Mouse (Mus musculus) heart, postnatal 0 days (tissue): ENCODE measurements around the gene Syne2. TPM values are rescaled to one million over a fixed set of nuclear protein-coding genes. Genes with fewer than 3 reads are reported as not detected.

Source experiments
- ATAC-seq: fragments of 200-750 bp; cut with Nextera tagmentation; 2 replicates; pipeline ENCODE4 v1.8.0; 2017; ENCODE audit warnings: low read depth, moderate number of reproducible peaks, moderate library complexity; ENCODE audit not compliant: insufficient read depth
- DNase-seq: peaks from one replicate; pipeline ENCODE4 v3.0.0-alpha.2; 2016; ENCODE audit warnings: low spot score
- H3K27ac ChIP-seq: fragments of 300-500 bp; sonication (generic); 2 replicates; pipeline ENCODE4 v1.5.1; 2014; ENCODE audit warnings: low read depth, mild to moderate bottlenecking
- H3K27me3 ChIP-seq: fragments of 300-500 bp; sonication (generic); 2 replicates; pipeline ENCODE4 v1.6.1; 2014; ENCODE audit warnings: low read length, mixed read lengths; ENCODE audit not compliant: control insufficient read depth, insufficient read depth
- H3K36me3 ChIP-seq: fragments of 300-500 bp; sonication (generic); replicated peaks from 2 replicates; pipeline ENCODE4 v1.6.1; 2014; ENCODE audit warnings: low read length, mixed read lengths; ENCODE audit not compliant: control insufficient read depth, insufficient read depth
- H3K4me1 ChIP-seq: fragments of 300-500 bp; sonication (generic); 2 replicates; pipeline ENCODE4 v1.6.1; 2014; ENCODE audit warnings: antibody characterized with exemption; ENCODE audit not compliant: control insufficient read depth, insufficient read depth
- H3K4me2 ChIP-seq: fragments of 300-500 bp; sonication (generic); 2 replicates; pipeline ENCODE4 v1.6.1; 2014; ENCODE audit warnings: low read depth, mild to moderate bottlenecking, low read length, moderate library complexity
- H3K4me3 ChIP-seq: fragments of 300-500 bp; sonication (generic); 2 replicates; pipeline ENCODE4 v1.5.1; 2014; ENCODE audit warnings: low read depth, low read length
- H3K9ac ChIP-seq: fragments of 300-500 bp; sonication (generic); replicated peaks from 2 replicates; pipeline ENCODE4 v1.6.1; 2014; ENCODE audit warnings: low read depth, low read length, mixed read lengths
- H3K9me3 ChIP-seq: fragments of 300-500 bp; sonication (generic); replicated peaks from 2 replicates; pipeline ENCODE4 v1.6.1; 2016; ENCODE audit warnings: low read length; ENCODE audit not compliant: control insufficient read depth
- CTCF ChIP-seq: IDR thresholded peaks from 2 replicates; pipeline ENCODE4 v1.5.1; 2016; ENCODE audit warnings: antibody characterized with exemption, control low read depth, low read depth
- EP300 ChIP-seq: IDR thresholded peaks from 2 replicates; pipeline ENCODE4 v1.6.1; 2016; ENCODE audit warnings: antibody characterized with exemption, low read depth
- WGBS: fragments of 180-500 bp; shearing (Covaris S2); extraction: QIAGEN DNeasy Blood & Tissue Kit; methylation state at CpG from one replicate; pipeline ENCODE4 v1.1.7; 2014; 5-methylcytosine and 5-hydroxymethylcytosine counted together
- polyA plus RNA-seq: library from polyadenylated mRNA; unstranded; fragments of >200 nt; fragmentation: Nextera tagmentation; extraction: Ambion mirVana; gene quantifications from 2 replicates; pipeline ENCODE4 v1.2.1, GENCODE M21; 2015
- total RNA-seq: library from RNA; depleted of rRNA; stranded (reverse); fragments of >200 nt; gene quantifications from 2 replicates; pipeline ENCODE4 v1.2.3, GENCODE M21; 2014; ENCODE audit warnings: low replicate concordance

The Syne2 gene
- total and polyA plus RNA-seq, 2 experiments from 2014 or later = 22.9 to 34.7 TPM

DNA sequence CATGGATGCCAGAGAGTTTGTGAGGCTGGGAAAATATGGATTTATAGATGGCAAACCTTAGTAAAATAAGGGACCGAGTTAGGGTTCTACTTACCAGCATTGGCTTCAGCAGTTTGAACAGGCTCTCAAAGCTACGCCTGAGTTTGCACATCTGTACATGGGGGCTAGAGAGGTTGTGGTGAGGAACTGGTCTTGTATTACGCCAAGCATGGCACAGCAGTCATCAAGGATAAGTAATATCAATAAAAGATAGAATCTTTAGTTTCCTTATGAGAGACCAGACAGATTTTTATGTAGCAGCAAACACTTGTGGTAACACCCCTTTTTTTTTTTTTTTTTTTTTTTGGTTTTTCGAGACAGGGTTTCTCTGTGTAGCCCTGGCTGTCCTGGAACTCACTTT, 194.9 kb downstream of the Syne2 start:
- 93% methylated on average over 3 of the region's 4 CpGs for WGBS
- TF ChIP-seq CTCF (no peak), EP300 (no peak)
- Histone ChIP-seq H3K27me3 (no peaks in the 10 kb centered on the region), H3K36me3 (peaks cover 12% of the 10 kb centered on the region), H3K4me2 (no peak overlapping the region), H3K27ac (no peak overlapping the region), H3K9ac (no peak overlapping the region), H3K9me3 (no peaks in the 10 kb centered on the region), H3K4me1 (no peaks in the 10 kb centered on the region), H3K4me3 (no peak overlapping the region)
- ATAC-seq (no peak), DNase-seq (no peak)

- Histone ChIP-seq H3K9ac (no peak overlapping the region), H3K4me3 (no peak overlapping the region), H3K27me3 (no peaks in the 10 kb centered on the region), H3K9me3 (no peaks in the 10 kb centered on the region), H3K27ac (no peak overlapping the region), H3K4me2 (no peak overlapping the region), H3K36me3 (peaks cover 5% of the 10 kb centered on the region), H3K4me1 (no peaks in the 10 kb centered on the region)
- ATAC-seq (no peak), DNase-seq (no peak)
- WGBS = 69% methylated on average over 4 of the region's 4 CpGs
- TF ChIP-seq CTCF (no peak), EP300 (no peak)
Measured at GRCm38 (mm10) chr12:76013480-76013879, 195.5 kb downstream of the Syne2 start.

- H3K4me3 ChIP-seq = no peak overlapping the region
- no peaks in the 10 kb centered on the region for H3K27me3 ChIP-seq
- H3K9ac ChIP-seq = no peak overlapping the region
- DNase-seq = no peak
- no peaks in the 10 kb centered on the region for H3K4me1 ChIP-seq
- peaks cover under 1% of the 10 kb centered on the region; the same call in 1 of the 2 replicates for H3K36me3 ChIP-seq
- TF ChIP-seq CTCF = no peak
- H3K27ac ChIP-seq = no peak overlapping the region
- 83% methylated on average over 15 of the region's 15 CpGs for WGBS
- no peak overlapping the region for H3K4me2 ChIP-seq
- no peak for ATAC-seq
- H3K9me3 ChIP-seq = no peaks in the 10 kb centered on the region
Measured at GRCm38 (mm10) chr12:76015026-76015425, 197.1 kb downstream of the Syne2 start.

GRCm38 (mm10) chr12:76015489-76015888, 197.6 kb downstream of the Syne2 start:
- no peak for DNase-seq
- peaks cover 5% of the 10 kb centered on the region for H3K36me3 ChIP-seq
- WGBS = 70% methylated on average over 11 of the region's 11 CpGs
- H3K4me2 ChIP-seq = no peak overlapping the region
- no peak overlapping the region for H3K27ac ChIP-seq
- H3K9ac ChIP-seq = no peak overlapping the region
- H3K4me1 ChIP-seq = no peaks in the 10 kb centered on the region
- H3K27me3 ChIP-seq = no peaks in the 10 kb centered on the region
- no peak for ATAC-seq
- H3K4me3 ChIP-seq = no peak overlapping the region
- no peaks in the 10 kb centered on the region for H3K9me3 ChIP-seq
- TF ChIP-seq EP300 (no peak), CTCF (no peak)

DNA sequence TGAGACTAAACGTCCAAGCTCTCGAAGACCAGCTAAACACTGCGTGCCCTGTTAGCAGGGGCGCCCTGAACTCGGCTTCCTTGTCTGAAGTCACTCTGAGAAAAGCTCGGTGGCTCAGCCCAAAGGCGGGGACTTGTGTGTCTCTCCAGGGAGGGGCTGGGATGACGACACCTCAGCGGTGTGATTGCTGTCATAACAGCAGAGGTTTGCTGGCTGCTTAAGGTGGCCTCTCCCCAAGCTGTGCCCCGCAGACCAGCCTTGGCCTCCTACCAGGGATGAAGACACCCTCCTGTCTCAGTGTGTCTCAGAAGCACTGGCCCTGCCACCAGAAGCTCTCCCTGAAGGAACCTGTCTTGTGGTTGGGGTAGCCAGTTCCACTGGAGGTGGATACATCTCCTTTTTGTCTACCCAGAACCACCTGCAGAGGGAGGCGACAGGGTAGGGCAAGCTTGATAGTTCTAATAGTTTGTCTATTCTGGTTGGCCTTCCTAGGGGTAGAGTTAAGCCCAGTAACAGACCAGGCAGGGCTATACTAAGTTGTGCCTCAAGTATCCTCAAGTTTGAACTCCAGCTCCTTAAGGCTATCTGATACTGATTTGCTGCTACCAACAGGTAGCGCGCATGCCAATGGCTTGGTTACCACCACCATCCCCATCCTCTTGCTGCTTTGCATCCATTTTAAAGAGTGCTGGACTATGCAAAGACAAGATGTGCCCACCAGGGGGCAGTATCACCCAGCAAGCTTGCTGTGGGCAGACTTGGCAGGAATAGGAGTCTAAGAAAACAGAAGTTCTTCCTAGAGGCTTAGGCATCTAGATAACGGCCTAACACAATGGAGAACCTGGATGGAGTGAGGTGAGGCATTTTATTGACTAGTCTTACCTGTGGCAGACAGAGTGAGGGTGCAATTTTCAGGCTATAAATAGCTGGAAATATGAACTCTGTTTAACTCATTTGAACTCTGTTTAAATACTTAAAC, 198.5 kb downstream of the Syne2 start:
- Histone ChIP-seq H3K9ac (no peak overlapping the region), H3K4me2 (no peak overlapping the region), H3K9me3 (no peaks in the 10 kb centered on the region), H3K27me3 (no peaks in the 10 kb centered on the region), H3K4me1 (no peaks in the 10 kb centered on the region), H3K36me3 (peaks cover 13% of the 10 kb centered on the region), H3K27ac (no peak overlapping the region), H3K4me3 (no peak overlapping the region)
- DNase-seq = peak; percentile 84
- 80% methylated on average over 14 of the region's 14 CpGs for WGBS
- TF ChIP-seq CTCF = peak; percentile 99
- no peak for TF ChIP-seq EP300
- peak; percentile 49; the same call in 1 of the 2 replicates for ATAC-seq

GRCm38 (mm10) chr12:76018640-76019039, 200.7 kb downstream of the Syne2 start:
- H3K36me3 ChIP-seq = peaks cover 30% of the 10 kb centered on the region
- H3K9ac ChIP-seq = no peak overlapping the region
- no peak overlapping the region for H3K4me2 ChIP-seq
- no peaks in the 10 kb centered on the region for H3K4me1 ChIP-seq
- H3K9me3 ChIP-seq = no peaks in the 10 kb centered on the region
- H3K4me3 ChIP-seq = no peak overlapping the region
- ATAC-seq (no peak), DNase-seq (no peak)
- no peak overlapping the region for H3K27ac ChIP-seq
- H3K27me3 ChIP-seq = no peaks in the 10 kb centered on the region
- TF ChIP-seq EP300 (no peak), CTCF (no peak)
- WGBS = 50% methylated on average over 8 of the region's 8 CpGs
